Mouse (Mus musculus): Measurements from ENCODE around the gene Nedd8.

- TF ChIP-seq CTCF (IDR thresholded peaks at IDR 0.05; ENCODE audit: low read depth) (no peak), EP300 (IDR thresholded peaks at IDR 0.05; ENCODE audit: low read depth) (no peak)
These were observed 43.7 kb downstream of the Nedd8 start for GRCm38 (mm10) chr14:55628077-55628827.

Measured in liver, embryonic 14.5 days (tissue).